ENCODE assay signal across 13 mouse cellular contexts in the genomic region with DNA sequence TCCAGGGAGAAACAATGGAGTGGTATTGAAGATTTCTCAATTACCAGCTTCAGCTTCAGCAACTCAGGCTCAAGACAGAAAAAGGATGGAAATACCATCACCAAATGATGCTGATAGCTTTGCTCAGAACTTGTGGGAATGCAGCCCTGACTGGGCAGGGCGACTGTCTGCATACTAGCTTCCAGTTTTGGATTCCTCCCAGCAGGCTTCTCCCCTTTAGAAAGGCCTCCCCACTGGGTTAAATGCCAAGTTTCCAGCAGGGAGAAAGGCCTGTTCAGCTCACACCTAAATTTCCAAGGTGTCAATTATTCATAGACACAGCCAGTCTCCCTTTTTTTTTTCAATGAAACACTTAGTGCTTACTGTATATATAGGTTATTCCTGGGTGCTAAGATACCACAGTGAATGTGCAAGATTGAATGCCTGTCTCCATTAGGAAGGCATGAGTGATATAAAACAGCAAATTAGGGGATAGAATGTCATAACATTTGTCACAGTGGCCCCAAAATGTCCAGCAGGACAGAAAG.
DNase-seq lines count a peak whose midpoint lies in the region; ATAC-seq and TF ChIP-seq lines count a peak whose summit lies in the region.
"Had no signal": no experiment of that assay in that cellular context is flagged by ENCODE, and none has a peak within 500 bp of the region (broad histone marks: within the 10 kb centered on the region; RNA-seq: fewer than 3 reads in every experiment).

No protein-coding gene starts in this region.

- H3K27ac ChIP-seq in hindbrain, postnatal 0 days = no peak overlapping the region; the same call in 1 of the 2 replicates
- H3K27ac ChIP-seq in hindbrain, embryonic 11.5 days (ENCODE audit: low read depth, low read length) = no peak overlapping the region
- H3K27ac ChIP-seq in stomach, postnatal 0 days (replicated peaks) = no peak overlapping the region
- H3K27ac ChIP-seq: gastrocnemius, adult 2 months; hindbrain, embryonic 14.5 days had no signal

- no peaks in the 10 kb centered on the region for H3K4me1 ChIP-seq in hindbrain, postnatal 0 days (ENCODE audit: insufficient read depth, low read length)
- no peaks in the 10 kb centered on the region for H3K4me1 ChIP-seq in hindbrain, embryonic 11.5 days (replicated peaks; ENCODE audit: control insufficient read depth, insufficient read depth, low read length)
- H3K4me1 ChIP-seq in stomach, postnatal 0 days (replicated peaks; ENCODE audit: control insufficient read depth, insufficient read depth) = no peaks in the 10 kb centered on the region
- H3K4me1 ChIP-seq: megakaryocyte, embryonic 14.5 days had no signal

- no peak overlapping the region for H3K4me3 ChIP-seq in hindbrain, postnatal 0 days (ENCODE audit: low read length)
- no peak overlapping the region for H3K4me3 ChIP-seq in hindbrain, embryonic 11.5 days (ENCODE audit: low read depth, low read length)
- no peak overlapping the region for H3K4me3 ChIP-seq in stomach, postnatal 0 days (ENCODE audit: low read depth, low read length)
- H3K4me3 ChIP-seq: gastrocnemius, adult 2 months; megakaryocyte, embryonic 14.5 days; neural tube, embryonic 13.5 days had no signal

- no peaks in the 10 kb centered on the region for H3K9me3 ChIP-seq in hindbrain, postnatal 0 days (ENCODE audit: low read length)
- H3K9me3 ChIP-seq in hindbrain, embryonic 11.5 days (ENCODE audit: control insufficient read depth, low read length) = no peaks in the 10 kb centered on the region
- no peaks in the 10 kb centered on the region for H3K9me3 ChIP-seq in stomach, postnatal 0 days (ENCODE audit: control insufficient read depth, low read length)
- H3K9me3 ChIP-seq: megakaryocyte, embryonic 14.5 days; neural tube, embryonic 13.5 days had no signal

- no peaks in the 10 kb centered on the region for H3K36me3 ChIP-seq in hindbrain, postnatal 0 days (ENCODE audit: insufficient read depth, low read length)
- H3K36me3 ChIP-seq in hindbrain, embryonic 11.5 days (ENCODE audit: control insufficient read depth, insufficient read depth, low read length) = no peaks in the 10 kb centered on the region
- no peaks in the 10 kb centered on the region for H3K36me3 ChIP-seq in stomach, postnatal 0 days (ENCODE audit: control insufficient read depth, insufficient read depth, low read length)
- H3K36me3 ChIP-seq: neural tube, embryonic 13.5 days had no signal

- H3K9ac ChIP-seq in hindbrain, postnatal 0 days (replicated peaks; ENCODE audit: low read length) = no peak overlapping the region
- no peak overlapping the region for H3K9ac ChIP-seq in hindbrain, embryonic 11.5 days (ENCODE audit: low read depth, low read length)
- no peak overlapping the region for H3K9ac ChIP-seq in stomach, postnatal 0 days (ENCODE audit: low read length)
- H3K9ac ChIP-seq: hindbrain, embryonic 14.5 days; neural tube, embryonic 13.5 days had no signal

- TF ChIP-seq EP300 in stomach, postnatal 0 days (optimal IDR thresholded peaks at IDR 0.05) = no peak

- peak; percentile 18 to 43 for DNase-seq in cerebellum, postnatal 14 days
- no peak for DNase-seq in cerebellum, adult 8-10 months
- DNase-seq in hindbrain, postnatal 0 days (ENCODE audit: low spot score) = peak; percentile 46
- DNase-seq in hindbrain, embryonic 11.5 days (ENCODE audit: low spot score) = no peak
- peak; percentile 8 for DNase-seq in right cerebral cortex, postnatal 4 days
- no peak for DNase-seq in right cerebral cortex, postnatal 25 days
- DNase-seq in stomach, postnatal 0 days (ENCODE audit: low spot score) = peak; percentile 21
- no peak for DNase-seq in MN1 (ENCODE audit: low spot score)
- DNase-seq: adrenal gland, postnatal 36 days; gastrocnemius, adult 2 months had no signal

- ATAC-seq in hindbrain, postnatal 0 days = no peak
- no peak for ATAC-seq in hindbrain, embryonic 11.5 days (ENCODE audit: low FRiP score)
- peak; percentile 15; the same call in 1 of the 2 replicates for ATAC-seq in stomach, postnatal 0 days (ENCODE audit: low FRiP score, low TSS enrichment)

- 23% methylated on average over 1 of the region's 1 CpGs for whole genome bisulfite sequencing in hindbrain, postnatal 0 days
- WGBS in hindbrain, embryonic 11.5 days = 28% methylated on average over 1 of the region's 1 CpGs
- WGBS in stomach, postnatal 0 days = 24% methylated on average over 1 of the region's 1 CpGs

- H3K27me3 ChIP-seq in hindbrain, postnatal 0 days (ENCODE audit: insufficient read depth, low read length) = no peaks in the 10 kb centered on the region
- no peaks in the 10 kb centered on the region for H3K27me3 ChIP-seq in hindbrain, embryonic 11.5 days (ENCODE audit: control insufficient read depth, insufficient read depth, low read length)
- H3K27me3 ChIP-seq in stomach, postnatal 0 days (ENCODE audit: control insufficient read depth, insufficient read depth, low read length) = no peaks in the 10 kb centered on the region
- H3K27me3 ChIP-seq: megakaryocyte, embryonic 14.5 days; neural tube, embryonic 13.5 days had no signal

- H3K4me2 ChIP-seq in hindbrain, postnatal 0 days (ENCODE audit: low read depth, low read length) = no peak overlapping the region
- no peak overlapping the region for H3K4me2 ChIP-seq in hindbrain, embryonic 11.5 days (replicated peaks; ENCODE audit: low read depth, low read length)
- no peak overlapping the region for H3K4me2 ChIP-seq in stomach, postnatal 0 days (replicated peaks; ENCODE audit: low read depth)
- H3K4me2 ChIP-seq: hindbrain, embryonic 14.5 days; neural tube, embryonic 13.5 days had no signal

- TF ChIP-seq CTCF in hindbrain, postnatal 0 days (IDR thresholded peaks at IDR 0.05; ENCODE audit: low read depth) = no peak
- TF ChIP-seq CTCF in stomach, postnatal 0 days (IDR thresholded peaks at IDR 0.05; ENCODE audit: low read depth) = no peak

Comparison
In these comparisons a context has a peak if more than half of its experiments do, and no peak if none do; other contexts are left out.
1. DNase-seq: peak in cerebellum, postnatal 14 days (2 of 2), hindbrain, postnatal 0 days (single experiment), right cerebral cortex, postnatal 4 days (single experiment) and stomach, postnatal 0 days (single experiment); none in cerebellum, adult 8-10 months (single experiment), hindbrain, embryonic 11.5 days (single experiment), right cerebral cortex, postnatal 25 days (single experiment) and MN1 (single experiment).